Mouse (Mus musculus) megakaryocyte, embryonic 14.5 days (primary cell): ENCODE results near the gene Tbx10.

Experiments used
- FLI1 ChIP-seq: IDR thresholded peaks from 2 replicates; pipeline ENCODE4 v1.6.1; 2012; ENCODE audit warnings: low read length, inconsistent platforms, mixed read lengths
- GATA1 ChIP-seq: IDR thresholded peaks from 3 replicates; pipeline ENCODE4 v1.6.1; 2012; ENCODE audit warnings: mixed read lengths, low read length, inconsistent platforms, borderline replicate concordance

DNA sequence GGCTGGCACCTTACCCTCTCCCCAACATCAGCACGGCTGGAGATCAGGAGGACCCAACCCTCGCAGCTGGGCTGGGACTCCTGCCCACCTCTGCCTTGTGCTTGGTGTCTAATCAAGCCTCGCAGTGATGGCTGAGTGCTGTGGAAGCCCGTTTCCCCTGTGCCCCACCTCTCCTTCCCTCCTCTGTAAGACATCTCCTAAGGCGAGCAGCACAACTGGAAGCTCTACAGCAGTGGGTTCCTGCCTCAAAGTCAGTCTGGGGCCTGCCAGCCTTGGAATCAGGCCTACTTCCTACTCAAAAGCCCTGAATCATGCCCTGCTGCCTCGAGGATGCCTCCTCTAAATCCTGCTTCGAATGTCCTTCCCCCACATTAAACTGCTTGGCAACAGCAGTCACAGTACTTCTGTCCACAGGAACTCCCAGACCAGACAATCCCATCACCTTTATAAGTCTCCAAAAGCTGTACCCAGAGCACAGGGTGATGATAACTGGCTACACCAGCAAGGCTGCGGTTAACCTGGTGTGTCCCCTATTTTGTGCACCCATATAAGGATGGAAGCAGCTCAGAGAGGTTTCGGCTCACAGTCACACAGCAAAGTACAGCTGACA is 6.7 kb downstream of the Tbx10 start:
- no peak for TF ChIP-seq GATA1
- TF ChIP-seq FLI1 = no peak
